Mouse (Mus musculus) liver, embryonic 15.5 days (tissue): Measurements from ENCODE around the gene Dapk1. TPM values are rescaled to one million over a fixed set of nuclear protein-coding genes. Genes with fewer than 3 reads are reported as not detected.

Source experiments
- polyA plus RNA-seq: library from polyadenylated mRNA; unstranded; fragments of >200 nt; fragmentation: Nextera tagmentation; extraction: Ambion mirVana; gene quantifications from 2 replicates; pipeline ENCODE4 v1.2.1, GENCODE M21; 2015

Gene Dapk1
- polyA plus RNA-seq, 1 experiment from 2014 or later, result 6.8 TPM

Other genes starting within 250 kb of the Dapk1 start
- gene BC051665, start 184.4 kb downstream of the Dapk1 start, polyA plus RNA-seq, result not detected in 2 replicates
- gene Ctsll3, start 200.9 kb downstream of the Dapk1 start, polyA plus RNA-seq, result not detected in 2 replicates